Mouse (Mus musculus) intestine, embryonic 16.5 days (tissue): ENCODE results near the gene Nkapd1. TPM values are rescaled to one million over a fixed set of nuclear protein-coding genes. Genes with fewer than 3 reads are reported as not detected.

Source experiments
- ATAC-seq: fragments of 200-750 bp; cut with Nextera tagmentation; 2 replicates; pipeline ENCODE4 v1.8.0; 2017; ENCODE audit warnings: moderate TSS enrichment, moderate library complexity
- H3K27ac ChIP-seq: fragments of 300-500 bp; sonication (generic); 2 replicates; pipeline ENCODE4 v1.5.1; 2014; ENCODE audit warnings: mild to moderate bottlenecking, low read length
- H3K27me3 ChIP-seq: fragments of 300-500 bp; sonication (generic); replicated peaks from 2 replicates; pipeline ENCODE4 v1.6.1; 2014; ENCODE audit warnings: low read length, control low read depth, mixed read lengths; ENCODE audit not compliant: control insufficient read depth, insufficient read depth
- H3K36me3 ChIP-seq: fragments of 300-500 bp; sonication (generic); 2 replicates; pipeline ENCODE4 v1.6.1; 2014; ENCODE audit warnings: low read length, control low read depth; ENCODE audit not compliant: control insufficient read depth, insufficient read depth
- H3K4me1 ChIP-seq: fragments of 300-500 bp; sonication (generic); 2 replicates; pipeline ENCODE4 v1.6.1; 2014; ENCODE audit warnings: low read length, control low read depth, mixed read lengths; ENCODE audit not compliant: control insufficient read depth, insufficient read depth
- H3K4me2 ChIP-seq: fragments of 300-500 bp; sonication (generic); 2 replicates; pipeline ENCODE4 v1.6.1; 2014; ENCODE audit warnings: low read depth, low read length, control low read depth
- H3K4me3 ChIP-seq: fragments of 300-500 bp; sonication (generic); 2 replicates; pipeline ENCODE4 v1.5.1; 2014; ENCODE audit warnings: mild to moderate bottlenecking, low read length
- H3K9ac ChIP-seq: fragments of 300-500 bp; sonication (generic); 2 replicates; pipeline ENCODE4 v1.6.1; 2014; ENCODE audit warnings: low read depth, low read length
- H3K9me3 ChIP-seq: fragments of 300-500 bp; sonication (generic); 2 replicates; pipeline ENCODE4 v1.6.1; 2016; ENCODE audit warnings: low read length, control low read depth; ENCODE audit not compliant: control insufficient read depth
- WGBS: fragments of 180-500 bp; shearing (Covaris S2); extraction: QIAGEN DNeasy Blood & Tissue Kit; methylation state at CpG from one replicate; pipeline ENCODE4 v1.1.7; 2014; 5-methylcytosine and 5-hydroxymethylcytosine counted together
- polyA plus RNA-seq: library from polyadenylated mRNA; unstranded; fragments of >200 nt; fragmentation: Nextera tagmentation; extraction: Ambion mirVana; gene quantifications from 2 replicates; pipeline ENCODE4 v1.2.1, GENCODE M21; 2015

Gene Nkapd1
- polyA plus RNA-seq, 1 experiment from 2014 or later = 17.1 TPM

- Histone ChIP-seq H3K27ac (peak overlapping the region; percentile 69), H3K27me3 (no peaks in the 10 kb centered on the region), H3K4me3 (no peak overlapping the region), H3K9me3 (no peaks in the 10 kb centered on the region), H3K4me2 (no peak overlapping the region), H3K9ac (no peak overlapping the region), H3K36me3 (no peaks in the 10 kb centered on the region), H3K4me1 (no peaks in the 10 kb centered on the region; the same call in 1 of the 2 replicates)
- WGBS = 59% methylated on average over 4 of the region's 4 CpGs
- peak; percentile 91 for ATAC-seq
Measured at GRCm38 (mm10) chr9:50586955-50587354, 30.3 kb downstream of the Nkapd1 start.

DNA sequence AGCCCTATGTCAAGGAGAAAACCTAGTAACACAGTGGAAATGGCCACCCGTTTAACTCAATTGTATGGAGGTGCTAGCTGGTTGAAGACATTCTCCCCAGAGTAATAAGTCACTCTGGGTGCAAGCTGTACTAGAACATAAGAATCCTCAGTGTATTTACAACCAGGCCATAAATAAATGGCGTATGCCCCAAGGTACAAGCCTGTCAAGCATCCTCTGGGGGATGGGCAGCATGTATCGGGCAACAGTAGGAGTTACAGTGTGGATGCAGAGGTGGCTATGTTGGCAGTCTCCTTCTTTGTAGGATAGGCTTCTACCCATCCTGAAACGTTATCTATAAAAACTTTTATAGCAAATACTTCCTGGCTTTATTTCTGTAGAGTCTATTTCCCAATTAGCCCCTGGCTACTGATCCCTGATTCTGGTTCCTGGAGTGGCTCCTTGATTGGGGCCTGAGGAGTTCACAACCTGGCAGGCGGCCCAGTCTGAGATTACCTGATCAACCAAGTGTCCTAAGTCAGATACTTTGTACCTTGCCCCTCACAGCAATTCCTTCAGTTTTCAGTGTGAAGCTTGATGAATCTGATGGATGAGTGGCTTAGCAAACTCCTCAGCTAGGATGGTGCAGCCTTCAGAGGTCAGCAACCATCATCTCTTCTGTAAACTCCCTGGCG lies 32.0 kb downstream of the Nkapd1 start:
- 72% methylated on average over 6 of the region's 6 CpGs for WGBS

GRCm38 (mm10) chr9:50580370-50580769 lies 36.9 kb downstream of the Nkapd1 start:
- H3K4me2 ChIP-seq = no peak overlapping the region
- 40% methylated on average over 4 of the region's 4 CpGs for WGBS
- no peak for ATAC-seq
- no peak overlapping the region for H3K27ac ChIP-seq
- H3K9me3 ChIP-seq = no peaks in the 10 kb centered on the region
- no peak overlapping the region for H3K9ac ChIP-seq
- H3K4me1 ChIP-seq = no peaks in the 10 kb centered on the region; the same call in 1 of the 2 replicates
- no peak overlapping the region for H3K4me3 ChIP-seq
- no peaks in the 10 kb centered on the region for H3K36me3 ChIP-seq
- H3K27me3 ChIP-seq = no peaks in the 10 kb centered on the region

More for the DNA sequence above, 32.0 kb downstream of the Nkapd1 start:
- Histone ChIP-seq H3K4me2 (no peak overlapping the region), H3K36me3 (no peaks in the 10 kb centered on the region), H3K4me3 (no peak overlapping the region), H3K9me3 (no peaks in the 10 kb centered on the region), H3K9ac (no peak overlapping the region), H3K27me3 (no peaks in the 10 kb centered on the region), H3K27ac (peak overlapping the region; percentile 62), H3K4me1 (no peaks in the 10 kb centered on the region; the same call in 1 of the 2 replicates)
- peak; percentile 72 for ATAC-seq

DNA sequence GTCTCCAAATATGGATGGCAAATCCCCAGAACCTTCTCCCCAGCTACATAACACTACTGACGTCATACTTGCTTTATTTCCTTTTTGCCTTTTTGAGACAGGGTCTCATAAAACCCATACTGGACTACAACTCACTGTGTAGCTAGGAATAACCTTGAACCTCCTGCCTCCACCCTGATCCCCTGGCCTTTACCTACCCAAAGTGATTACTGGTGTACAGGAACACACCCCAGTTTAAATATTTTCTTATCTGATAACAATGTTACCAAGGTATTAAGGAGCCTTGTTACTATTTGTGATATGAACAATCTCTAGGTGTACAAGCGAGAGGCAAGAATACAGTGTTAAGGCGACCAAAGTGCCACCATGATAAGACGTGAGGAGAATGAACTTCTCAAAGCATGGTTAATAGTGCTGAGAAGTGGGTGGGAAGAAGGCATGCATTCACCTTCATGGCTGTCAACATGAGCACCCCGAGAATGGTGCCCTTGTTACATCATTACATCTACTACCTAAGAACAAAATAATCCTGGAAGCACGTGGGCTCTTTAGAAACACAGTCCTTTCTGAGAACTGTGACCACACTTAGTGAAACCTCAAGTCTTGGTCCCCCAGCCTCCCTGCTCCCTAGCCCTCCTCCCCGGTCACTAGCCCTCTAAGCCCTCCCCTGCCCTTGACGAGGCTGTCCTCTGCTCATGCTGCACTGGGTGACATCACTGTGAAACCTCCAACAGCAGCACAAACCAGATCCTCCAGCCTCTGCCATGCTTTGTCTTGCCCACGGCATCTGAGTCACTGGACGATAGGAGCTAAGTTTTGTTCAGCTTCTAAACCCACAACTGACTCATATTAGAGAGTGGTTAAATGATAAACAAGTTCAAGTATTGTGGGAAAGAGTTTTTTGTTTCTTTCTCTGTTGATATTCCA lies 47.4 kb downstream of the Nkapd1 start:
- peak; percentile 67 for ATAC-seq
- H3K27ac ChIP-seq = no peak overlapping the region

GRCm38 (mm10) chr9:50567881-50568280 lies 49.4 kb downstream of the Nkapd1 start:
- Histone ChIP-seq H3K4me3 (no peak overlapping the region), H3K4me1 (no peaks in the 10 kb centered on the region), H3K4me2 (no peak overlapping the region), H3K9ac (no peak overlapping the region), H3K36me3 (no peaks in the 10 kb centered on the region), H3K9me3 (no peaks in the 10 kb centered on the region), H3K27me3 (no peaks in the 10 kb centered on the region), H3K27ac (no peak overlapping the region)
- 84% methylated on average over 2 of the region's 2 CpGs for WGBS
- no peak for ATAC-seq

More for the DNA sequence above, 47.4 kb downstream of the Nkapd1 start:
- H3K36me3 ChIP-seq = no peaks in the 10 kb centered on the region
- no peaks in the 10 kb centered on the region for H3K9me3 ChIP-seq
- H3K9ac ChIP-seq = no peak overlapping the region
- no peak overlapping the region for H3K4me3 ChIP-seq
- H3K4me1 ChIP-seq = no peaks in the 10 kb centered on the region
- WGBS = 68% methylated on average over 10 of the region's 10 CpGs
- no peak overlapping the region for H3K4me2 ChIP-seq
- no peaks in the 10 kb centered on the region for H3K27me3 ChIP-seq

DNA sequence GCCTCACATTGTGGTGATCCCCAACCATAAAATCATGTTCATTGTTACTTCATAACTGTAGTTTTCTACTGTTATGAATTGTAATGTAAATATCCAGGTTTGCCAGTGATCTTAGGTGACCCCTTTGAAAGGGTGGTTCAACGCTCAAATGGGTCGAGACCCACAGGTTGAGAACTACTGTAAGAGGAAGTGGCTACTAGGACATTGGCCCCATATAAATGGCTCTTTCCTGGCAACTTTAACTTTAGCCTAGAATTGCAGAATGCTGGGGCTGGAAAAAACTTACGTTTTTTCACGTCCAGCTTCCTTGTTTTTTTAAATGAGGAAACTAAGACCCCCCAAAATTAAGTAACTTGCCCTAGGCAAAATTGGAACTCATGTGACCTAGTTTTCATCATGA lies 49.9 kb downstream of the Nkapd1 start:
- Histone ChIP-seq H3K9ac (no peak overlapping the region), H3K4me1 (no peaks in the 10 kb centered on the region), H3K9me3 (no peaks in the 10 kb centered on the region), H3K27me3 (no peaks in the 10 kb centered on the region), H3K4me2 (no peak overlapping the region), H3K4me3 (no peak overlapping the region), H3K27ac (no peak overlapping the region), H3K36me3 (no peaks in the 10 kb centered on the region)
- no peak for ATAC-seq
- 89% methylated on average over 4 of the region's 4 CpGs for WGBS

GRCm38 (mm10) chr9:50565940-50566339 lies 51.3 kb downstream of the Nkapd1 start:
- no peaks in the 10 kb centered on the region for H3K4me1 ChIP-seq
- H3K9me3 ChIP-seq = no peaks in the 10 kb centered on the region; the same call in 1 of the 2 replicates
- H3K36me3 ChIP-seq = no peaks in the 10 kb centered on the region
- no peaks in the 10 kb centered on the region for H3K27me3 ChIP-seq
- 51% methylated on average over 4 of the region's 4 CpGs for WGBS
- peak overlapping the region; percentile 3; the same call in 1 of the 2 replicates for H3K9ac ChIP-seq
- H3K4me3 ChIP-seq = no peak overlapping the region
- H3K4me2 ChIP-seq = no peak overlapping the region
- ATAC-seq = no peak
- H3K27ac ChIP-seq = no peak overlapping the region; the same call in 1 of the 2 replicates

DNA sequence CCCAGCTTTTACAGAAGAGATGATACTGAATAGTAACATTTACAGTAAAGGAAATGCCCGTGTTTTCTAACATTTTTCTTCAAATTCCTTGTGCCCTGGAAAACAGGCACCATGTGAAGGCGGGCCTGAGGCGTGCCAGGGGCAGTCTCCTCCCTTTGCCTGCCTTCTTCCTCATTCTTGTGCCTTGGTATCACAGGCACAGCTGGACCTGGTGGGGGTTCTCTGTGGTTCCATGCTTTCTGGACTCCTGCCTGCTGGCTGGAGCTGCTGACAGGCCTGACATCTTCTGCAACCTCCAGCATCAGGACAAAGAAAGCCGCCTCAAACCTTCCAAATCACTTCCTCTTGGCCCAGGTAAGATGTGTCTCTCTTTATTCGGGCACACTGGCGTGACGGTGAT lies 52.1 kb downstream of the Nkapd1 start:
- Histone ChIP-seq H3K27me3 (no peaks in the 10 kb centered on the region), H3K36me3 (no peaks in the 10 kb centered on the region), H3K4me3 (no peak overlapping the region), H3K9me3 (no peaks in the 10 kb centered on the region; the same call in 1 of the 2 replicates), H3K9ac (no peak overlapping the region), H3K27ac (no peak overlapping the region), H3K4me1 (no peaks in the 10 kb centered on the region), H3K4me2 (no peak overlapping the region)
- 69% methylated on average over 7 of the region's 7 CpGs for WGBS
- ATAC-seq = no peak

DNA sequence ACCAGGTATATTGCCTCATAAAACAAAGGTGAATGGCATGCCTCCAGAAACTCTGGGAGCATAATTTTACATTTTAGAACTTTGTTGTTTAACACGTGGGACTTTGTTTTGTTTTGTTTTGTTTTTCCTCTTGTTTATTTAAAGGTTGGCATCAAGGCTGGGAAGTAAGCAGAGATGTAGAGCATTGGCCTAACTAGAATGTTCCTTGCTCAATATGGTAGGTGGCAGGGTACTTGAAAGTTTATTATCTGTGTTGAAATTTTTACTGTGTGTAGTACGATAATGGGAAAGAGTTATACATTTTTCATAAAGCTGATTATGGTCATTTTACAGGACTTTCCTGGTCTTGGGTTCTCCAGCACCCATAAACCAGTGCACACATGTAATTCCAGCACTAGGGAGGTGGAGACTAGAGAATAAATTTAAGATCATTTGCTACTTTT lies 55.3 kb downstream of the Nkapd1 start:
- ATAC-seq = peak; percentile 79
- no peaks in the 10 kb centered on the region for H3K4me1 ChIP-seq
- H3K36me3 ChIP-seq = no peaks in the 10 kb centered on the region
- no peak overlapping the region for H3K9ac ChIP-seq
- WGBS = 74% methylated on average over 2 of the region's 2 CpGs
- H3K4me2 ChIP-seq = no peak overlapping the region
- H3K9me3 ChIP-seq = no peaks in the 10 kb centered on the region; the same call in 1 of the 2 replicates
- no peak overlapping the region for H3K4me3 ChIP-seq
- no peaks in the 10 kb centered on the region for H3K27me3 ChIP-seq
- H3K27ac ChIP-seq = no peak overlapping the region
